Mouse (Mus musculus): Measurements from ENCODE around the gene Hes2.

- no peak for TF ChIP-seq POLR2A (IDR thresholded peaks at IDR 0.05; ENCODE audit: borderline replicate concordance, insufficient read depth, low read length)
- no peak for TF ChIP-seq CTCF (IDR thresholded peaks at IDR 0.05; ENCODE audit: borderline replicate concordance, insufficient read depth, low read depth, low read length)
Observed at GRCm38 (mm10) chr4:152202905-152203304, 44.2 kb downstream of the Hes2 start.
